Mouse (Mus musculus): ENCODE data around the gene Itga3.

DNA sequence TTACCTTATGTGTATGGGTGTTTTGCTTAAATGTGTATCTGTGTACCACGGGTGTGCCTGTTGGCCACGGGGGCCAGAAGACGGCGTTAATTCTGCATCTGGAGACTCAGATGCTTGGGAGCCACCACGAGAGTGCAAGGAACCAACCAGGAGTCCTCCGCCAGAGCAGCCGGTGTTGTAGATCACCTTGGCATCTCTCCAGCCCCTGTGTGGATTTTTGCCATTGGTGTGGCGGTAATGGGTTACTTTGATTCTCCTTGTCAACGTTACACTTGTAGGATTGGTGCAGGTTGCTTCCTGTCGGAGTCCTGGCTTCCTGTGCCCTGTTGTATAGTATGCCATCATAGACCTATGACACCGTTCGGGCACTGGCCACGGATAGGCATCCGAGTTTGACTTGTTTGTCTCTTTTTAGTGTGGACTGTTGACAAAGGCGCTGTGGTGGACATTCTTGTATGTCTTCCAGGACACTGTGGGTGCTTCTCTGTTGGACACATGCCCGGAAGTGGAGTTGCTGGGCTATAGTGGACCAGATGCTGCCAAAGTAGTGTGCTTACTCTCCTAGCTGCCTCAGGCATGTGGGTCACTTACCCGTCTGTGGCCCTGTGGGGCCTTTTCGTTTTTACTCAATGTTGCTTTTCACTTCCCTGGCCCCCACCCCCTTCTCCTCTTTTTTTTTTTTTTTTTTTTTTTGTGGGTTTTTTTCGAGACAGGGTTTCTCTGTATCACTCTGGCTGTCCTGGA lies 25.7 kb upstream of the Itga3 start:
- TF ChIP-seq CTCF (IDR thresholded peaks at IDR 0.05; ENCODE audit: control insufficient read depth, insufficient read depth, insufficient read length), result no peak
- no peak for TF ChIP-seq MAX (IDR thresholded peaks at IDR 0.05)
- no peak for TF ChIP-seq CEBPB (IDR thresholded peaks at IDR 0.05; ENCODE audit: low read depth)
- no peak for TF ChIP-seq MYOD1 (IDR thresholded peaks at IDR 0.05; ENCODE audit: control insufficient read depth, insufficient read length, low read depth)
- TF ChIP-seq USF1 (IDR thresholded peaks at IDR 0.05; ENCODE audit: low read depth), result no peak
- TF ChIP-seq MYOG (IDR thresholded peaks at IDR 0.05; ENCODE audit: control insufficient read depth, extremely low read depth, insufficient read length), result no peak
